Mouse (Mus musculus) megakaryocyte, embryonic 14.5 days (primary cell): ENCODE results near the gene Slc17a6. TPM values are rescaled to one million over a fixed set of nuclear protein-coding genes. Genes with fewer than 3 reads are reported as not detected.

Source experiments
- H3K27me3 ChIP-seq: replicated peaks from 2 replicates; pipeline ENCODE3; 2012; ENCODE audit warnings: inconsistent platforms
- H3K36me3 ChIP-seq: replicated peaks from 2 replicates; pipeline ENCODE3; 2012; ENCODE audit warnings: low read length, inconsistent platforms, mixed read lengths
- H3K4me1 ChIP-seq: 2 replicates; pipeline ENCODE4 v1.6.1; 2012; ENCODE audit warnings: inconsistent platforms
- H3K4me3 ChIP-seq: replicated peaks from 2 replicates; pipeline ENCODE3; 2012; ENCODE audit warnings: moderate library complexity, mild to moderate bottlenecking, inconsistent platforms
- H3K9me3 ChIP-seq: 2 replicates; pipeline ENCODE4 v1.6.1; 2012; ENCODE audit warnings: inconsistent platforms
- FLI1 ChIP-seq: IDR thresholded peaks from 2 replicates; pipeline ENCODE4 v1.6.1; 2012; ENCODE audit warnings: low read length, inconsistent platforms, mixed read lengths
- GATA1 ChIP-seq: IDR thresholded peaks from 3 replicates; pipeline ENCODE4 v1.6.1; 2012; ENCODE audit warnings: mixed read lengths, low read length, inconsistent platforms, borderline replicate concordance
- polyA plus RNA-seq: library from polyadenylated mRNA; stranded (reverse); fragments of >175 nt; gene quantifications from 2 replicates; pipeline ENCODE4 v1.2.3, GENCODE M21; 2012; ENCODE audit warnings: low replicate concordance; ENCODE audit not compliant: insufficient read depth

Gene Slc17a6
- polyA plus RNA-seq, 1 experiment: not detected

GRCm38 (mm10) chr7:51625161-51625560 is 3.4 kb downstream of the Slc17a6 start:
- no peak for TF ChIP-seq FLI1
- TF ChIP-seq GATA1: no peak
- peaks cover 5% of the 10 kb centered on the region; the same call in 1 of the 2 replicates for H3K4me1 ChIP-seq
- H3K27me3 ChIP-seq: peaks cover 65% of the 10 kb centered on the region
- peaks cover 11% of the 10 kb centered on the region for H3K9me3 ChIP-seq
- H3K36me3 ChIP-seq: no peaks in the 10 kb centered on the region
- peak overlapping the region; percentile 38 for H3K4me3 ChIP-seq

DNA sequence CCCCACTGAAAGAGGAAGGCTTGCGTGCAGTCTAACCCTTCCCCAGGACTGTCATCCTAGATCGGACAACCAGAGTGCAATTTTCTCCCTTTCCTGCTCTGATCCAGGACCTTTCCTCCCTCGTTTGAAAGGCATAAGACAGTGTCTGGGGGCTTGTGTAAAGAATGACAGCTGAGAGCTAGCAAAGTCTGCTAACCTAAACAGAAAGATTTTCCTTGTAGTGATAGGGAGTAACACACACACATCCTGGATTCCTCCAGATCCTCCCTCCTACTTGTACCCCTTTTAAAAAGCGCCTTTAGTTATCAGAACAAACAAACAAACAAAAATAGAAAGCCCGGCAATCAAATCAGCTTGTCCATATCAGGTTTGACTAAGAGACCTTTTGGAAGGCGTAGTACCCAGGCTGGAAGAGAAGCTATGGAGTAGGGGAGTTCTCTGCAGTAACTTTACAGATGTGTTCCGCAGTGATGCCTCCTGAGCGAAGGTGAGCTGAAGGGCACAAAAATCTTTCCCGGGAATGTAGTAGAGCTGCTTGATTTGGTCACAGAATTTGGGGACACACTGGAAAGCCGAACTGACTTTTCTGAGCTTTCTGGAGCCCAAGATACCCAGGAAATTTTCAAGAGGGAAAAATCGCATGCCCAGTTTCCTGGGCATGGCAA is 3.9 kb downstream of the Slc17a6 start:
- H3K4me3 ChIP-seq: no peak overlapping the region
- no peak for TF ChIP-seq FLI1
- TF ChIP-seq GATA1: no peak
- peaks cover 11% of the 10 kb centered on the region for H3K9me3 ChIP-seq
- peaks cover 65% of the 10 kb centered on the region for H3K27me3 ChIP-seq
- H3K4me1 ChIP-seq: peaks cover 5% of the 10 kb centered on the region; the same call in 1 of the 2 replicates
- H3K36me3 ChIP-seq: no peaks in the 10 kb centered on the region

- peaks cover 64% of the 10 kb centered on the region for H3K27me3 ChIP-seq
- H3K4me3 ChIP-seq: no peak overlapping the region
- peaks cover 11% of the 10 kb centered on the region for H3K9me3 ChIP-seq
- peaks cover 5% of the 10 kb centered on the region; the same call in 1 of the 2 replicates for H3K4me1 ChIP-seq
- TF ChIP-seq GATA1: no peak
- no peak for TF ChIP-seq FLI1
- H3K36me3 ChIP-seq: no peaks in the 10 kb centered on the region
Measured at GRCm38 (mm10) chr7:51626451-51627000, 4.7 kb downstream of the Slc17a6 start.

DNA sequence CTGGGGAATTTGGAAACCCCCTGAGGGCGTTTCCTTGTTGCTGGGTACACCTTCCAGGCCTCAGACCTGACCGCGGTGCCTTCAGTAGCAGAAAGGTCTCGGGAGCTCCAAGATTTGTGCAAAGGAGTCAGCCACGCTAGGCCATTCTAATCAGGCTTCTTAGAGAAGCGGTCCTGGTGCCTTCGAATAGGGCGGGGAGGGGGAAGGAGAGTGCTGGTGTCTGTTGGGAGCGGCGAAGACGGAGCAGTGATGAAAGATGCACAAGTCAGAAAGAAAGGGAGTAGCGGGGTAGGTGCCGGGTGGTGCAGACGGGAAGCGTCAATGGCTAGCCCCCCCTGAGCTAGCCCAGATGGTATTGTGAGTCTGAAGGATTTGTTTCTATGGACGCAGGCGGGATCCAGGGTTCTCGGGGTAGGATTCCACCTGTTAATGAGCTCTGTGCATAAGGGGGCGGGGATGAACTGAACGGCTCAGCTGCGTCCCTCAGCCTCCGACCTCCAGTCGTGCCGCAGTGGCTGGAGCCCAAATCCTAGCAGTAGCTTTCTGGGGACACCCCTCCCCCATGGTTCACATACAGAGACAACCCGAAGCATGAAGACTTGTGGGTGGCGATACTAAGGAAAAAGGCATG is 5.3 kb downstream of the Slc17a6 start:
- Histone ChIP-seq H3K36me3 (no peaks in the 10 kb centered on the region), H3K4me1 (peaks cover 5% of the 10 kb centered on the region; the same call in 1 of the 2 replicates), H3K9me3 (peaks cover 11% of the 10 kb centered on the region), H3K4me3 (no peak overlapping the region), H3K27me3 (peaks cover 58% of the 10 kb centered on the region)
- TF ChIP-seq GATA1: no peak

DNA sequence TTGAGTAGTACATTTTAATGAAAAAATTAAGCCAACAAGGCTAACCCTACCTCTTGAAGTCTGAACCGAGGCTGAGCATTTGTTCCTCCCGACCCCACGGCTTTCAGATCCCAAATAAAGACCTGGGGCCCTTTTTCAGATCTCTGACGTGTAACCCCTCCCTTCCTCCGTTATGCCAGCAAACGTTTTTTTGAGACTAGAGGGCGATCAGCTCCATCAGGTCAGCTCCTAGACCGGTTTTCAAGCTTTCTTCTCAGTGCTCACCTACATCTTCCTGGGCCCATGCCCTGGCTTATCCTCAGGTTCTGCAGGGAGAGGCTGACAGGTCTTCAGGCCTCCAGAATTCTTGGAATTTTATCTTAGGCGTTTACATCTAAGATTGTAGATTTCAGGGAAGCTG is 5.9 kb downstream of the Slc17a6 start:
- peaks cover 11% of the 10 kb centered on the region for H3K9me3 ChIP-seq
- no peak overlapping the region for H3K4me3 ChIP-seq
- TF ChIP-seq GATA1 (no peak), FLI1 (no peak)
- peaks cover 53% of the 10 kb centered on the region for H3K27me3 ChIP-seq
- no peaks in the 10 kb centered on the region for H3K36me3 ChIP-seq
- H3K4me1 ChIP-seq: peaks cover 5% of the 10 kb centered on the region; the same call in 1 of the 2 replicates

- H3K4me1 ChIP-seq: peaks cover 5% of the 10 kb centered on the region; the same call in 1 of the 2 replicates
- TF ChIP-seq FLI1 (no peak), GATA1 (no peak)
- H3K4me3 ChIP-seq: no peak overlapping the region
- H3K36me3 ChIP-seq: no peaks in the 10 kb centered on the region
- peaks cover 52% of the 10 kb centered on the region for H3K27me3 ChIP-seq
- H3K9me3 ChIP-seq: peaks cover 11% of the 10 kb centered on the region
Measured at GRCm38 (mm10) chr7:51628349-51628748, 6.5 kb downstream of the Slc17a6 start.

GRCm38 (mm10) chr7:51629206-51629605 is 7.4 kb downstream of the Slc17a6 start:
- Histone ChIP-seq H3K36me3 (no peaks in the 10 kb centered on the region), H3K4me1 (peaks cover 5% of the 10 kb centered on the region; the same call in 1 of the 2 replicates), H3K4me3 (no peak overlapping the region), H3K27me3 (peaks cover 44% of the 10 kb centered on the region), H3K9me3 (peaks cover 11% of the 10 kb centered on the region)
- TF ChIP-seq FLI1 (no peak), GATA1 (no peak)

DNA sequence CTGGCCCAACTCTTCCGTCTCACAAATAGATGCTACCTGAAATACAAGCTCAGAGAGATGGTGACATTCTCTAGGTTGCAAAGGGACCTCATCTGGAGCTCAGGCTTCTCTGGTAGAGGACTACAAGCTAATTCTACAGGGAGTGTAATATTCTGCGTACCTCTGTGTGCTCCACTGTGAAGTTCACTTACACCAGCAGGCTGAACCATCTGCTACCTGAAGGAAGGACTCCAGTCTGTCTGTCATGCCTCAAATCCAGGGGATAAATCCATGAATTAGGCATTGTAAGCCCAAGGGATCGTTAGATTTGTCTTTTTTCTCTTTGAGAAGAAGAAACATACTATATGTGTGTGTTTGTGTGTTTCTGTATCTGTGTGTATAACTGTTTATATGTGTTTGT is 9.4 kb downstream of the Slc17a6 start:
- no peak for TF ChIP-seq GATA1
- TF ChIP-seq FLI1: no peak
- Histone ChIP-seq H3K36me3 (no peaks in the 10 kb centered on the region), H3K27me3 (peaks cover 24% of the 10 kb centered on the region), H3K4me1 (no peaks in the 10 kb centered on the region), H3K9me3 (peaks cover 5% of the 10 kb centered on the region), H3K4me3 (no peak overlapping the region)

GRCm38 (mm10) chr7:51632543-51633229 is 10.9 kb downstream of the Slc17a6 start:
- Histone ChIP-seq H3K36me3 (no peaks in the 10 kb centered on the region), H3K27me3 (peaks cover 9% of the 10 kb centered on the region), H3K4me3 (no peak overlapping the region), H3K4me1 (no peaks in the 10 kb centered on the region), H3K9me3 (no peaks in the 10 kb centered on the region)
- TF ChIP-seq FLI1 (no peak), GATA1 (no peak)
